Mouse (Mus musculus): ENCODE results near the gene Nabp2. TPM values are rescaled to one million over a fixed set of nuclear protein-coding genes. Genes with fewer than 3 reads are reported as not detected.

The Nabp2 gene
- polyA plus RNA-seq, 1 experiment = 458 TPM

DNA sequence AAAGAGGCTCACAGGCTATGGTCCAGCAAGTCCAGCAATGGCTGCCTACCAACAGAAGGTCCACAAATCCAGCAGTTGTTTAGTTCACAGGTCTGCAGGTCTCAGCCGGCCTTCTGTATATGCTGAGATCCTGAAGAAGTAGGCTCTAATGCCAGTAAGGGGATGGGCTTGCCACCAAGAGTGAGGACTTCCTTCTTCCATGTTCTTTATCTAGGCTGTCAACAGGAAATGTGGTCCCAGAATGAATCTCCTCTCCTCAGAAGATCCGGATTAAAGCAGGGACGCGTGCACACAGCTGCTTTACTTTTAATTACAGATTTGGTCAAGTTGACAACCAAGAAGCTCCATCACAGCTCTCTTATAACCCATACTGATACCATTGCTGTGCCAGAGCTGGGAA, 34.1 kb upstream of the Nabp2 start:
- H3K9me3 ChIP-seq = no peaks in the 10 kb centered on the region
- H3K4me3 ChIP-seq (replicated peaks) = no peak overlapping the region
- TF ChIP-seq FLI1 (IDR thresholded peaks at IDR 0.05; ENCODE audit: low read length) (no peak), GATA1 (IDR thresholded peaks at IDR 0.05; ENCODE audit: borderline replicate concordance, low read length) (no peak)
- H3K36me3 ChIP-seq (replicated peaks; ENCODE audit: low read length) = peaks cover 31% of the 10 kb centered on the region
- peaks cover 23% of the 10 kb centered on the region for H3K4me1 ChIP-seq
- no peaks in the 10 kb centered on the region for H3K27me3 ChIP-seq (replicated peaks)

DNA sequence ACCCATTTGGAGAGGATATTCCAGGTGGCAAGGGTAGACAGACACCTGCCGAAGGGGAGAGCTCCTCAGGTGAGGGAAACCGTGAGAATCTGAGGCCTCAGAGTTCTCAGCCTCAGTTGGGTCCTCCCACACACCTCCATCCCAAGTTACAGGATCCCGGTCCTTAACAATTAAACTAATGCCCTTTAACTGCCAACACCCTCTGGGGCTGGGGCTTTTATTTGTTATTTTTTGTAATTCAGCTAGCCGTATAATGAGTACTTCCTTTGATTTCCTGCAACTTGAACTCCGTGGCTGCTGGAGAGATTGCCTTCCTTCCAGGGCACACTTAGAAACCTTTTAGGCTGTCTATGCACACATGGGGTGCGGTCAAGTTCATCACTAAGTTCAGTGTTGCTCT, 33.1 kb upstream of the Nabp2 start:
- Histone ChIP-seq H3K27me3 (replicated peaks) (no peaks in the 10 kb centered on the region), H3K4me1 (peaks cover 33% of the 10 kb centered on the region), H3K4me3 (replicated peaks) (no peak overlapping the region), H3K36me3 (replicated peaks; ENCODE audit: low read length) (peaks cover 42% of the 10 kb centered on the region), H3K9me3 (no peaks in the 10 kb centered on the region)
- TF ChIP-seq GATA1 (IDR thresholded peaks at IDR 0.05; ENCODE audit: borderline replicate concordance, low read length) (no peak), FLI1 (IDR thresholded peaks at IDR 0.05; ENCODE audit: low read length) (no peak)

DNA sequence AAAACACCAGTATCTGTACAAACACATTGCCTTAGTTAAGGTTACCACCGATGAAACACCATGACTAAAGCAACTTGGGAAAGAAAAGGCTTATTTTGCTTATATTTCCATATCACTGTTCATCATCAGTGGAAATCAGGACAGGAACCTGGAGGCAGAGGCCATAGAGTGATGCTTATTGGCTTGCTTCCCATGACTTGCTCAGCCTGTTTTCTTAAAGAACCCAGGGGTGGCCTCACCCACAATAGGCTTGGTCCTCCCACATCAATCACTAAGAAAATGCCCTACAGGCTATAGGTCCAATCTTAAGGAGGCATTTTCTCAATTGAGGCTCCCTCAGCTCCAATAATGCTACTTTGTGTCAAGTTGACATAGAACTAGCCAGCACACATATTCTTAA, 31.4 kb upstream of the Nabp2 start:
- Histone ChIP-seq H3K4me3 (replicated peaks) (no peak overlapping the region), H3K36me3 (replicated peaks; ENCODE audit: low read length) (peaks cover 58% of the 10 kb centered on the region), H3K27me3 (replicated peaks) (no peaks in the 10 kb centered on the region), H3K4me1 (peaks cover 44% of the 10 kb centered on the region), H3K9me3 (no peaks in the 10 kb centered on the region)
- TF ChIP-seq FLI1 (IDR thresholded peaks at IDR 0.05; ENCODE audit: low read length) (no peak), GATA1 (IDR thresholded peaks at IDR 0.05; ENCODE audit: borderline replicate concordance, low read length) (no peak)

DNA sequence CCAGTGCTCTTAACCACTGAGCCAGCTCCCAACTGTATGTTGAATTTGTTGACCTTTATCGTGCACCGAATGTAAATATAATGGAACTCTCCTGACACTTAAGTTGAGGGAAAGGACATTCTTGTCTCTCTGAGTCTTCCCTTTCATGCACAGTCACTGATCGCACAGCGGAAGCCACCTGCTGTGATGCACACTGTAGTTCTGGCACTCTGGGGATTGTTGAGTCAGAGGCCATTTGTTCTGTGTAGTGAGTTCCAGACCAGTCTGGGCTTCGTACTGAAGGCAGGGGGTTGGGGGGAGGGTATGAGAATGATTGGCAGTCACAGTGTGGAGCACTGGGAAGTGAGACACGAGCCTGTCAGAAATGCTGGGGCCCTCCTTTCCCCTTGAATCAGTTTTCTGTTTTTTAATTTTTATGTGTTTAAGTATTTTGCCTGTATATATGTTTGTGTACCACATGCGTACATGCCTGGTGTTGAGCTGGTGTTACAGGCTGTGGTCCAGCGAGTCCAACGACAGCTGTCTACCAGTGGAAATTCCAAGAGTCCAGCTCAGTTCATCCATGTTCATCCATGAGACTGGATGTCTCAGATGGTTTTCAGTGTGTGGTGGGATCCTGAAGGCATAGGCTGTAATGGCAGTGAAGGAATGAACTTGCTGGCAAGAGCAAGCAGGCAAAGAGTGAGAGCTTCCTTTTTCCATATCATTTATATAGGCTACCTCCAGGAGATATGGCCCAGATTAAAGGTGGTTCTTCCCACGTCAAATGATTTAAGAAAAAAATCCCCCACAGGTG, 30.2 kb upstream of the Nabp2 start:
- no peak for TF ChIP-seq GATA1 (IDR thresholded peaks at IDR 0.05; ENCODE audit: borderline replicate concordance, low read length)
- no peak for TF ChIP-seq FLI1 (IDR thresholded peaks at IDR 0.05; ENCODE audit: low read length)
- peaks cover 50% of the 10 kb centered on the region for H3K4me1 ChIP-seq
- H3K9me3 ChIP-seq = no peaks in the 10 kb centered on the region
- peaks cover 69% of the 10 kb centered on the region for H3K36me3 ChIP-seq (replicated peaks; ENCODE audit: low read length)
- H3K4me3 ChIP-seq (replicated peaks) = no peak overlapping the region
- H3K27me3 ChIP-seq (replicated peaks) = no peaks in the 10 kb centered on the region

DNA sequence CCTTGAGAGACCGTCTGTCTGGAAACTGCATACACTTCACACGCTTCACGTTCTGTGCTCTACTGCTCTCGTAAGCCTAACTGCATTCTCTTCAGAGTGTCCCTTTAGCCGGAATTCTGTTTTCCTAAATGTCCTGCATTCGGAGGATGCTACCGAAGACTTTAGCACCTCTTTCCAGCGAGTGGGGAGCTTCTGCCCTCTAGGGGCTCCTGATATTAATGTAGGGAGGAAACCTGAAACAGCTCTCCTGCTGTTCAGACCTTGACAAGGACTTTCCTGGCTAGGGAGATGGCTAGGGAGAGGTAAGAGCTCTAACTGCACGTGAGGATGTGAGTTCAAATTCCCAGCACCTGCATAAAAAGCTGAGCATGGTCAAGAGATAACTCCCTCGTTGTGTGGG, 29.1 kb upstream of the Nabp2 start:
- H3K9me3 ChIP-seq = no peaks in the 10 kb centered on the region
- peaks cover 80% of the 10 kb centered on the region for H3K36me3 ChIP-seq (replicated peaks; ENCODE audit: low read length)
- no peaks in the 10 kb centered on the region for H3K27me3 ChIP-seq (replicated peaks)
- TF ChIP-seq GATA1 (IDR thresholded peaks at IDR 0.05; ENCODE audit: borderline replicate concordance, low read length) (no peak), FLI1 (IDR thresholded peaks at IDR 0.05; ENCODE audit: low read length) (no peak)
- peaks cover 47% of the 10 kb centered on the region for H3K4me1 ChIP-seq
- no peak overlapping the region for H3K4me3 ChIP-seq (replicated peaks)

DNA sequence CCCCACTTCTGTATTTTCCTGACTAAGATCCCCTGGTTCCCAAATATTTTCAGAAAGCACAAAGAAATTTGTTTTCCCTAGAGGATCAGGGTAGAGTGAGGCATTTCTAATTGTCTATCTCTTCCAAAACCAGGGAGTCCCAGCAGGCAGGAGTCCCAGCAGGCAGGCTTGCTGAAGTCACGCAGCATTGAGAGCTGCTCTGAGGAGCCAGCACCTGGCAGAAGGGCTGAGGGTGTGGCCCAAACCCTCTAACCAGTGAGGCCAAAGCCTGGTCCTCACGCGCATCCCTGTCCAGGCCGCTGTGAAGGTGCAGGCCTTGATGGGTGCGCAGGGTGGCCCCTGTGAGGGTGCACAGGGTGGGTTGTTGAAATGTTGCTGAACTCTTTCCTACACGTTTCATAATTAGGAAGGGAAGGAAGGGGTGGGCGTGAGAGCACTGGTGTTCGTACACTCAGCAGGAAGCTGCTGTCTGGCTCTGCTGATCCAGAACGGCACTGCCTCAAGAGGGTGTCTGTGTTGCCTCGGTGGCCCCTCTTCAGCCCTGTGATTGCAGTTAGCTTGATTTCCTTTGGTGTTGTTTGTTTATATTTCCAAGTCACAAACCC, 27.5 kb upstream of the Nabp2 start:
- TF ChIP-seq FLI1 (IDR thresholded peaks at IDR 0.05; ENCODE audit: low read length) = no peak
- no peak for TF ChIP-seq GATA1 (IDR thresholded peaks at IDR 0.05; ENCODE audit: borderline replicate concordance, low read length)
- no peaks in the 10 kb centered on the region for H3K27me3 ChIP-seq (replicated peaks)
- H3K4me3 ChIP-seq (replicated peaks) = peak overlapping the region; percentile 39
- H3K36me3 ChIP-seq (replicated peaks; ENCODE audit: low read length) = peaks cover 92% of the 10 kb centered on the region
- H3K4me1 ChIP-seq = peaks cover 40% of the 10 kb centered on the region
- H3K9me3 ChIP-seq = no peaks in the 10 kb centered on the region

DNA sequence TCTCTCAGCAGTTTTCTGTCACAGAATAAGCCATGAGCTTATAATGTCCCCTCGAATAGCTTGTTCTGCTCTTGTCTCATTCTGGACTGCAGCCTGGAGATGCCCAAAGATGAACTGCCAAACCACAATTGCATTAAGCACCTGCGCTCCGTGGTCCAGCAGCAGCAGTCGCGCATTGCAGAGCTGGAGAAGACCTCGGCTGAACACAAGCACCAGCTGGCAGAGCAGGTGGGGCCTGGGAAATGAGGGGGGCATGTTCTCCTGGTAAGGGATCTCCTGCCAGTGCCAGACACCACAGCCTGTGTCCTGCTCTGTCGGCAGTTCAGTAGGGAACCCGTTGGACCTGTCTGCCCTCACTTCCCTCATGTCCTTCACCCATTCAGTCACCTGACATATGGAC, 25.1 kb upstream of the Nabp2 start:
- no peak overlapping the region for H3K4me3 ChIP-seq (replicated peaks)
- H3K27me3 ChIP-seq (replicated peaks) = no peaks in the 10 kb centered on the region
- peaks cover 91% of the 10 kb centered on the region for H3K36me3 ChIP-seq (replicated peaks; ENCODE audit: low read length)
- H3K9me3 ChIP-seq = no peaks in the 10 kb centered on the region
- peaks cover 44% of the 10 kb centered on the region for H3K4me1 ChIP-seq
- TF ChIP-seq FLI1 (IDR thresholded peaks at IDR 0.05; ENCODE audit: low read length) (no peak), GATA1 (IDR thresholded peaks at IDR 0.05; ENCODE audit: borderline replicate concordance, low read length) (no peak)

DNA sequence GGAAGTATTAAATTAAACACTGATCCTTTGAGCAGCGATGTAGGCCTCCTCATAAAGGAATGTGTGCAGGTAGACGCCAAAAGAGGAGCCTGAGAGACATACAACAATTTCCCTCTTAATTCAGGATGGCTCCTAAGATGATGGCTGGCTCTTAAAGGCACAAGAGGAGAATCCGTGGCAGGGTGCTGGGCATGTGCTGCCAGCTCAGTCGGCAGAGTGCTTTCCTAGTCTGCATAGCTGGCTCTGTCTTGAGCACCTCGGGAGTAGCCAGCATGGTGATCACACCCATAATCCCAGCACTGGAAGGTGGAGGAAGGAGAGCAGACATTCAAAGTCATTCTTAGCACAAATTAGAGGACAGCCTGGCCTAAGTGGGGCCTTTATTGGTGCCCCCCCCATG, 24.6 kb upstream of the Nabp2 start:
- no peak for TF ChIP-seq GATA1 (IDR thresholded peaks at IDR 0.05; ENCODE audit: borderline replicate concordance, low read length)
- TF ChIP-seq FLI1 (IDR thresholded peaks at IDR 0.05; ENCODE audit: low read length) = no peak
- H3K4me3 ChIP-seq (replicated peaks) = no peak overlapping the region
- peaks cover 44% of the 10 kb centered on the region for H3K4me1 ChIP-seq
- no peaks in the 10 kb centered on the region for H3K9me3 ChIP-seq
- H3K27me3 ChIP-seq (replicated peaks) = no peaks in the 10 kb centered on the region
- peaks cover 91% of the 10 kb centered on the region for H3K36me3 ChIP-seq (replicated peaks; ENCODE audit: low read length)

DNA sequence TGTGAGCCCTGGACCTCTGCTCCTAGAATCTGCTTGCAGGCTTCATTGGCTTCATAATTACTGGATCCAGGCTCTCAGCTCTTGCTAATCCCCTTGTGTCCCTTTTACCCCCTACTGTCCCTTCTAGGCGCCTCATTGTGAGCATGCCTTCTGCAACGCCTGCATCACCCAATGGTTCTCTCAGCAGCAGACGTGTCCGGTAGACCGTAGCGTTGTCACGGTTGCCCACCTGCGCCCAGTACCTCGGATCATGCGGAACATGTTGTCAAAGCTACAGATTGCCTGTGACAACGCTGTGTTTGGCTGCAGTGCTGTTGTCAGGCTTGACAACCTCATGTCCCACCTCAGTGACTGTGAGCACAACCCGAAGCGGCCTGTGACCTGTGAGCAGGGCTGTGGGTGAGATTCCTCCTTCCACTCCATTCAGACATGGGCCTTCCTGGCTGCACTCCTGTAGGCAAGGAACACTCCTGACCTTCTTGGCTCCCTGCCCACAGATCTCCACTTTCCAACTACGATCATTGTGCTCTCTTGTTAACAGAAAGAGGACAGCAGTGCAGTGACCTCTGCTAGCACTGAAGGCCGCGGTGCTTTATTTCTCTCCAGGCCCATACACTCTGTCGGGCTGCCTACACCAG, 24.0 kb upstream of the Nabp2 start:
- Histone ChIP-seq H3K27me3 (replicated peaks) (no peaks in the 10 kb centered on the region), H3K9me3 (no peaks in the 10 kb centered on the region), H3K4me1 (peaks cover 40% of the 10 kb centered on the region), H3K4me3 (replicated peaks) (no peak overlapping the region), H3K36me3 (replicated peaks; ENCODE audit: low read length) (peaks cover 91% of the 10 kb centered on the region)
- TF ChIP-seq FLI1 (IDR thresholded peaks at IDR 0.05; ENCODE audit: low read length) (no peak), GATA1 (IDR thresholded peaks at IDR 0.05; ENCODE audit: borderline replicate concordance, low read length) (no peak)

DNA sequence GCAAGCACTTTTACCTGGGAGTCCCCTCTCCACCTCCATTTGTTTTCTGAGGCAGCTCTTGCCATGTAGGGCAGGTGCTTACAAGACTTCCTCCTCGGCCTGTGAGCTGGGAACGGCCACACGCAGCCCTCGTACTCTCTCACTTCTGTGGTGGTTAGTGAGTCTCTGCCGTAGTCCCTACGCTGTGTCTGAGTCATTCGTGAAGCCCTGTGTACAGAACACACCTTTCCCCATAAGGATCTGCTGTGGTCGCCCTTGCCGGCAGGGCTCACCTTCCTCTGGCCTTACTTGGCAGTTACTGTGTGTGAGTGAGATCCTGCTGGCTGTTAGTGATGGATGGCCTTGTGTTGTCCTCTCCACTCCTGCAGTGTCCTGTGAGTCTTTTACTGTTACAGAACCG, 23.4 kb upstream of the Nabp2 start:
- Histone ChIP-seq H3K4me3 (replicated peaks) (no peak overlapping the region), H3K9me3 (no peaks in the 10 kb centered on the region), H3K4me1 (peaks cover 34% of the 10 kb centered on the region), H3K27me3 (replicated peaks) (no peaks in the 10 kb centered on the region), H3K36me3 (replicated peaks; ENCODE audit: low read length) (peaks cover 91% of the 10 kb centered on the region)
- TF ChIP-seq GATA1 (IDR thresholded peaks at IDR 0.05; ENCODE audit: borderline replicate concordance, low read length) (no peak), FLI1 (IDR thresholded peaks at IDR 0.05; ENCODE audit: low read length) (no peak)
